Mouse (Mus musculus): ENCODE results near the gene Rnase1. TPM values are rescaled to one million over a fixed set of nuclear protein-coding genes. Genes with fewer than 3 reads are reported as not detected.
A peak's percentile ranks its signal among the peaks of the same experiment; 100 is the strongest.

The Rnase1 gene
- polyA plus RNA-seq, 2 experiments: not detected

- WGBS (ENCODE audit: insufficient replicate concordance): 21% methylated on average over 2 of the region's 2 CpGs
- ATAC-seq (ENCODE audit: insufficient read depth) (peak; percentile 83), DNase-seq (ENCODE audit: low read depth in 3 of 3, low spot score in 3 of 3) (peak; percentile 71 to 77 (median 73))
- Histone ChIP-seq H3K9ac (replicated peaks) (peak overlapping the region; percentile 65), H3K9me3 (ENCODE audit: control insufficient read depth, low read length) (no peaks in the 10 kb centered on the region), H3K27me3 (ENCODE audit: control insufficient read depth, insufficient read depth, low read length) (no peaks in the 10 kb centered on the region), H3K36me3 (replicated peaks; ENCODE audit: control insufficient read depth, insufficient read depth, low read depth) (no peaks in the 10 kb centered on the region), H3K4me1 (replicated peaks; ENCODE audit: control insufficient read depth in 2 of 2, insufficient read depth in 2 of 2, low read length in 1 of 2) (peaks cover 60 to 73% of the 10 kb centered on the region in 2 experiments), H3K27ac (peak overlapping the region; percentile 99), H3K4me3 (ENCODE audit: insufficient read depth in 1 of 2, low read depth in 2 of 2, low read length in 2 of 2) (peak overlapping the region in 1 of 2 experiments; percentile 8; a peak in 1 of 4 replicates), H3K4me2 (ENCODE audit: low read depth) (peak overlapping the region; percentile 90)
- TF ChIP-seq EP300 (IDR thresholded peaks at IDR 0.05; ENCODE audit: low read depth) (peak; percentile 57), CTCF (IDR thresholded peaks at IDR 0.05; ENCODE audit: low read depth) (peak; percentile 25)
These were observed 18.8 kb downstream of the Rnase1 start for GRCm38 (mm10) chr14:51127648-51128258.

GRCm38 (mm10) chr14:51125684-51126083, 20.9 kb downstream of the Rnase1 start:
- H3K27me3 ChIP-seq (ENCODE audit: control insufficient read depth, insufficient read depth, low read length): no peaks in the 10 kb centered on the region
- TF ChIP-seq EP300 (IDR thresholded peaks at IDR 0.05; ENCODE audit: low read depth) (no peak), CTCF (IDR thresholded peaks at IDR 0.05; ENCODE audit: low read depth) (no peak)
- ATAC-seq (ENCODE audit: insufficient read depth): no peak
- H3K4me3 ChIP-seq (ENCODE audit: insufficient read depth in 1 of 2, low read depth in 2 of 2, low read length in 2 of 2): no peak overlapping the region
- DNase-seq (ENCODE audit: low read depth in 3 of 3, low spot score in 3 of 3): no peak
- H3K36me3 ChIP-seq (replicated peaks; ENCODE audit: control insufficient read depth, insufficient read depth, low read depth): no peaks in the 10 kb centered on the region
- peaks cover 44 to 59% of the 10 kb centered on the region in 2 experiments for H3K4me1 ChIP-seq (replicated peaks; ENCODE audit: control insufficient read depth in 2 of 2, insufficient read depth in 2 of 2, low read length in 1 of 2)
- H3K4me2 ChIP-seq (ENCODE audit: low read depth): no peak overlapping the region
- no peak overlapping the region for H3K9ac ChIP-seq (replicated peaks)
- no peaks in the 10 kb centered on the region for H3K9me3 ChIP-seq (ENCODE audit: control insufficient read depth, low read length)
- 81% methylated on average over 6 of the region's 6 CpGs for WGBS (ENCODE audit: insufficient replicate concordance)
- no peak overlapping the region for H3K27ac ChIP-seq

GRCm38 (mm10) chr14:51113916-51114560, 32.5 kb downstream of the Rnase1 start, which contains the start of gene Eddm3b:
Gene Eddm3b, plus strand, starts transcription at chr14:51114426.
- no peak for TF ChIP-seq CTCF (IDR thresholded peaks at IDR 0.05; ENCODE audit: low read depth)
- no peak for TF ChIP-seq EP300 (IDR thresholded peaks at IDR 0.05; ENCODE audit: low read depth)
- ATAC-seq (ENCODE audit: insufficient read depth): no peak
- DNase-seq (ENCODE audit: low read depth in 3 of 3, low spot score in 3 of 3): no peak
- H3K27ac ChIP-seq: no peak within 1 kb of the TSS
- H3K27me3 ChIP-seq (ENCODE audit: control insufficient read depth, insufficient read depth, low read length): no peaks in the 10 kb centered on the region
- H3K9me3 ChIP-seq (ENCODE audit: control insufficient read depth, low read length): no peaks in the 10 kb centered on the region
- no peak within 1 kb of the TSS for H3K9ac ChIP-seq (replicated peaks)
- no peaks in the 10 kb centered on the region for H3K36me3 ChIP-seq (replicated peaks; ENCODE audit: control insufficient read depth, insufficient read depth, low read depth)
- WGBS (ENCODE audit: insufficient replicate concordance): 64% methylated on average over 12 of the region's 12 CpGs
- H3K4me2 ChIP-seq (ENCODE audit: low read depth): no peak within 1 kb of the TSS
- H3K4me1 ChIP-seq (replicated peaks; ENCODE audit: control insufficient read depth in 2 of 2, insufficient read depth in 2 of 2, low read length in 1 of 2): peaks cover 0 to 4% of the 10 kb centered on the region in 2 experiments; a peak in 1 of 4 replicates
- no peak within 1 kb of the TSS for H3K4me3 ChIP-seq (ENCODE audit: insufficient read depth in 1 of 2, low read depth in 2 of 2, low read length in 2 of 2)

- Histone ChIP-seq H3K4me3 (ENCODE audit: insufficient read depth in 1 of 2, low read depth in 2 of 2, low read length in 2 of 2) (no peak overlapping the region), H3K27me3 (ENCODE audit: control insufficient read depth, insufficient read depth, low read length) (no peaks in the 10 kb centered on the region), H3K9ac (replicated peaks) (no peak overlapping the region), H3K9me3 (ENCODE audit: control insufficient read depth, low read length) (no peaks in the 10 kb centered on the region), H3K4me2 (ENCODE audit: low read depth) (no peak overlapping the region), H3K36me3 (replicated peaks; ENCODE audit: control insufficient read depth, insufficient read depth, low read depth) (no peaks in the 10 kb centered on the region), H3K4me1 (replicated peaks; ENCODE audit: control insufficient read depth in 2 of 2, insufficient read depth in 2 of 2, low read length in 1 of 2) (peaks cover 0 to 4% of the 10 kb centered on the region in 2 experiments; a peak in 1 of 4 replicates), H3K27ac (no peak overlapping the region)
- TF ChIP-seq EP300 (IDR thresholded peaks at IDR 0.05; ENCODE audit: low read depth): no peak
- no peak for TF ChIP-seq CTCF (IDR thresholded peaks at IDR 0.05; ENCODE audit: low read depth)
- 49% methylated on average over 9 of the region's 9 CpGs for WGBS (ENCODE audit: insufficient replicate concordance)
- DNase-seq (ENCODE audit: low read depth in 3 of 3, low spot score in 3 of 3) (no peak), ATAC-seq (ENCODE audit: insufficient read depth) (no peak)
These were observed 33.1 kb downstream of the Rnase1 start for GRCm38 (mm10) chr14:51113476-51113875.

GRCm38 (mm10) chr14:51111966-51112365, 34.6 kb downstream of the Rnase1 start:
- TF ChIP-seq CTCF (IDR thresholded peaks at IDR 0.05; ENCODE audit: low read depth): no peak
- TF ChIP-seq EP300 (IDR thresholded peaks at IDR 0.05; ENCODE audit: low read depth): no peak
- DNase-seq (ENCODE audit: low read depth in 3 of 3, low spot score in 3 of 3) (no peak), ATAC-seq (ENCODE audit: insufficient read depth) (no peak)
- no peak overlapping the region for H3K27ac ChIP-seq
- no peak overlapping the region for H3K4me2 ChIP-seq (ENCODE audit: low read depth)
- H3K4me3 ChIP-seq (ENCODE audit: insufficient read depth in 1 of 2, low read depth in 2 of 2, low read length in 2 of 2): no peak overlapping the region
- H3K4me1 ChIP-seq (replicated peaks; ENCODE audit: control insufficient read depth in 2 of 2, insufficient read depth in 2 of 2, low read length in 1 of 2): peaks cover 0 to 4% of the 10 kb centered on the region in 2 experiments; a peak in 1 of 4 replicates
- WGBS (ENCODE audit: insufficient replicate concordance): 60% methylated on average over 3 of the region's 3 CpGs
- no peaks in the 10 kb centered on the region for H3K9me3 ChIP-seq (ENCODE audit: control insufficient read depth, low read length)
- no peaks in the 10 kb centered on the region for H3K27me3 ChIP-seq (ENCODE audit: control insufficient read depth, insufficient read depth, low read length)
- no peaks in the 10 kb centered on the region for H3K36me3 ChIP-seq (replicated peaks; ENCODE audit: control insufficient read depth, insufficient read depth, low read depth)
- H3K9ac ChIP-seq (replicated peaks): no peak overlapping the region

Measured in liver, embryonic 14.5 days (tissue).